Mouse (Mus musculus) adrenal gland (tissue): ENCODE data around the gene Sf3b1.

Experiments used
- intact Hi-C: fragments of 180-260 bp; cut with DNase I; formaldehyde crosslinking; loops from one replicate; pipeline ENCODE4 v1.15.1; 2025

Gene Sf3b1

DNA sequence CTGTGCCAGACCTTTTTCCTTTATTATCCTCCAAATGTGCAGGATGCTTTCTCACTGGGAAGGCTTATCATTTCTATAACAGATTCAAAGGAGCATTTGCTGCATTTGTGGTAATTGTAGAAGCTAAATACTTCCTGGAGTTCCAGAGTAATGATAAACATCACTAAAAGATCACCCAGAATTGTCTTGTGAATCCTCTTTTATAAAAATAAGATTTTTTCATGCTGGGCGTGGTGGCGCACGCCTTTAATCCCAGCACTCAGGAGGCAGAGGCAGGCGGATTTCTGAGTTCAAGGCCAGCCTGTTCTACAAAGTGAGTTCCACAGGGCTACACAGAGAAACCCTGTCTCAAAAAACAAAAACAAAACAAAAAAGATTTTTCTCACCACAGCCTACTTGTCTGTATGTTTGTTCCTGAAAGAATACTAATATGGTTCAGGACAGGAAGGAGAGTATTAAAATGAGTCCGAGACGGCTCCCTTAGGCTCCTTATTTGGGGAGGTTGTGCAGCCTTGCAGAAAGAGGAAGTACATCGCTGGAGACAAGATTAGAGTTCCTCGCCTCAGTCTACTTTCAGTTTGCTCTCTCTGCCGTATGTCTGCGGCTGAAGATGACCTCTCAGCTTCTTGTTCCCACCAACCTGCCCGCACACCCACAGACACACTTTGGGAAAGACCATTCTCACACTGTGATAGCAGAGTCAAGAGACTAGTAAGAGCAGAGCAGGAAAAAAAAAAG lies 1.4 kb upstream of the Sf3b1 start:
- intact Hi-C loops = no loop called here

GRCm38 (mm10) chr1:55027966-55028365 lies 685 bp upstream of the Sf3b1 start:
- intact Hi-C loops = no loop called here

DNA sequence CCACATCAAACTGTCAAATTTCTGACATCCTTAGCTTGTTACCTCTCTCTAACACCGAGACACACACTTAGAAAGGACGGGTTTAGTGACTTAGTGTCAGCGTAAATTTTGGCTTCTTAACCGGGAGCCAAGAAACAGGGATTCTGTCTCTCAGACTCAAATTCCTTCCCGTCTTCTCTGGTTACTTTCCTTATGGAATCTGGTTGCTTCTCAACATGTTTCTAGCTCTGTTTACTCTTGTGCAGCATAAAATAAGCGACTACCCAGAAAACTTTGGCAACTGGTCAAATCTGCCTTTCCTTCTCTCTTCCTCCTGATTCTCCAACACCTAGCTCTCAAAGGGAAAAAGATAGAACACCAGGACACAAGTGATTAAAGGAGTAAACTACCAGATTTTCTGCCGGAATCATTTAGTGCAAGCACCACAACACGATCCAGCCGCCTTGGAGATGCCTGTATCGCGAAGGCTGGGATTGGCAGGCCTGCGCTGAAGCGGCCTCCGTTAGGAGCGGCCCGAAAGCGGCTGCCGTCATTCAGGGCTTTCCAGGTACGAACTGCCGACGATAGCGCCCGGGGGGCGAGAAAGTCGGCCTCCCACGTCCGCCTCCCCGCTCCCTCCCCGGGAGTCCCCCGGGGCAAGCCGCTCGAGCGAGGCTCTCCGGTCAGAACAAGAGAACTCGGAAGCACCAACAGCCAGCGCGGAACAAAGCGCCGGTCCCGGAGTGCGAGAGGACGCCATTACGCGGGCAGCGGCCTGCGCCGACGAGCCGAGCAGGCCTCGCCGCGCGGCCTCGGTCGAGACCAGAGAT lies 633 bp downstream of the Sf3b1 start:
- intact Hi-C loops = no loop called here

GRCm38 (mm10) chr1:55025656-55026430 lies 1.4 kb downstream of the Sf3b1 start:
- intact Hi-C loops = no loop called here

GRCm38 (mm10) chr1:55021907-55022306 lies 5.4 kb downstream of the Sf3b1 start:
- intact Hi-C loops = no loop called here

DNA sequence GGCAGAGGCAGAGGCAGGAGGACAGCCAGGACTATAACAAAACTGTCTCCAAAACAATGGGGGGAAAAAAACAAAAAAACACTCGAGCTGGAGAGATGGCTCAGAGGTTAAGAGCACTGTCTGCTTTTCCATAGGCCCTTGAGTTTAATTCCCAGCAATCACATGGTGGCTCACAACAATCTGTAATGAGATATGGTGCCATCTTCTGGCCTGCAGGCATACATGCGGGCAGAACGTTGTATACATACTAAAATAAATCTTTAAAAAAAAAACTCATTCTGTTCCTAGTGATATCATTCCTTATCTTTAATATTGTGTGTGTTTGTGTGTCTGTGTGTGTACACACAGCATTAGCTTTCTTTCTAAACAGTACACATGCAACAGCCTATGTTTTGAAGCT lies 14.8 kb downstream of the Sf3b1 start:
- intact Hi-C loops = loop anchor here (5.0 kb wide), 1 partner anchor 65 kb away; no protein-coding TSS in a partner anchor

- intact Hi-C loops = loop anchor here (10.0 kb wide), 1 partner anchor 146 kb away; no protein-coding TSS in a partner anchor
Measured at GRCm38 (mm10) chr1:55008313-55008712, 19.0 kb downstream of the Sf3b1 start.

DNA sequence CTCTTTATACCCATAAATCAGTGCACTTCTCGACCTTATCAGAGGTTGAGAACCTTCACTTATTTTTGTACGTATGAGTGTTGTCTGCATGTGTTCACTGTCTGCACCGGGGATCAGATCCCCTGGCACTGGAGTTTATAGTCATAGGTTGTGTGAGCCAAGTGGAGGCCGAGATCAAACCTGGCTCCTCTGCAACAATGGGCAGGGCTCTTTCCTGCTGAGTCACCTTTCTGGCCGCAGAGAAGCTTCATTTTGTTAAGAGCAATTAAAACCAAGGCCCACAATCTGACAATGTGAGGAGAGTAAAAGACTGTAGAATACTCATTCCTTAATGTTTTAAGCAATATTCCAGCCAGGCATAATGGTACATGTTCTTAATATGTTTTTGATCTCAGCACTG lies 33.7 kb downstream of the Sf3b1 start:
- intact Hi-C loops = loop anchor here (5.0 kb wide), 1 partner anchor 89 kb away; no protein-coding TSS in a partner anchor

- intact Hi-C loops = no loop called here
Measured at GRCm38 (mm10) chr1:54986248-54986647, 41.0 kb downstream of the Sf3b1 start.

- intact Hi-C loops = no loop called here
Measured at GRCm38 (mm10) chr1:54985831-54986230, 41.5 kb downstream of the Sf3b1 start.

DNA sequence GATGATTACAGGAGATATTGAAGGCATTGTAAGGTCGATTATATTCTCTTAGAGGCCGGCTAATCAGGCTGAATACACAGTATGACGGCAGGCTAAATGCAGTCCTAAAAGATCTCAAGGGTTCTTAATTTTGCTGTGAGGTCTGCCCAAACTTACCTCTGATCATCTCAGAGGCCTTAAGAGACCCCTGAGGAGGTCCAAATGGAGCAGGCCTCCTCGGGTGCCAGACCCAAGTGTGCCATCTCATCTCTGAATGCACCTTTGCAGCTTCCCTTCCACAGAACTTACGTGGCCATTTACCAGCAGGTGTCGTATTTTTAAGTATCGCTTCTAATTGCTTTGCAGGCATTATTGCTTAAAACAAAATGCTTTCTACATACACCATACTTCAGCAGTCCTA lies 43.1 kb downstream of the Sf3b1 start:
- intact Hi-C loops = loop anchor here (5.0 kb wide), 1 partner anchor 317 kb away; no protein-coding TSS in a partner anchor

GRCm38 (mm10) chr1:54983339-54983738 lies 43.9 kb downstream of the Sf3b1 start:
- intact Hi-C loops = loop anchor here (5.0 kb wide), 1 partner anchor 316 kb away; no protein-coding TSS in a partner anchor

GRCm38 (mm10) chr1:54982636-54983035 lies 44.6 kb downstream of the Sf3b1 start:
- intact Hi-C loops = loop anchor here (5.0 kb wide), 1 partner anchor 315 kb away; no protein-coding TSS in a partner anchor

- intact Hi-C loops = loop anchor here (2.0 kb wide), 1 partner anchor 147 kb away; no protein-coding TSS in a partner anchor
Measured at GRCm38 (mm10) chr1:54979226-54979984, 47.9 kb downstream of the Sf3b1 start.

DNA sequence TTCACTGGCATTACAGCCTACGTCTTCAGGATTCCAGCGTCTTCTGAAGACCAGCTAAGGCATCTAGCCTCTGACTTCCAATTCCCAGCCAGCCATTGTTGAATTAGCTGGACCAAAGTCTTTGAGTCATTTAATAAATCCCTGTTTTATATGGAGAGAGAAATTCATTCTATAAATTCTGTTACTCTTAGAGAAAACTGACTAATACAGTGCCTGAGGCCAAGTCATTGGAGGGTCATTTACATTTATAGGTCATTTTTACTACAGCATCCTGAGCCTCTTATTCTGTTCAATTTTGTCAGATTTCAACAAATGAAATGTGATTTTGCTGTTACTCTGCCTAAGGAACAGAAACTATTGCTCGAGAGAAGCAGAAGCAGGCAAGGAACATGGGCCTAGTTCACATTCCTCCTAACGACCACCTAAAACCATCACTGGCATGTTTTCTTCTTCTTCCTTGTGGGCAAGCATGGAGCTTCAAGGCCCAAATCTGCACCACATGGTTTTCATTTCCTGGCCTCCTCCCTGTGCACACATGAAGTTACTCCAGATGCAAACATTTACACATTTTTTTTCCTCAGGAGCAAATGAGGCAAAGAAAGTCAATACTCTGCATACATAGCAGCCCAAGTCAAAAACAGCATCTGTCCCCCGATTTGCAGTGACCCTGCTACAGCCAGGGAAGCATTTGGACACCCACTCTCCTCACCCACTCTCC lies 55.4 kb downstream of the Sf3b1 start:
- intact Hi-C loops = no loop called here

DNA sequence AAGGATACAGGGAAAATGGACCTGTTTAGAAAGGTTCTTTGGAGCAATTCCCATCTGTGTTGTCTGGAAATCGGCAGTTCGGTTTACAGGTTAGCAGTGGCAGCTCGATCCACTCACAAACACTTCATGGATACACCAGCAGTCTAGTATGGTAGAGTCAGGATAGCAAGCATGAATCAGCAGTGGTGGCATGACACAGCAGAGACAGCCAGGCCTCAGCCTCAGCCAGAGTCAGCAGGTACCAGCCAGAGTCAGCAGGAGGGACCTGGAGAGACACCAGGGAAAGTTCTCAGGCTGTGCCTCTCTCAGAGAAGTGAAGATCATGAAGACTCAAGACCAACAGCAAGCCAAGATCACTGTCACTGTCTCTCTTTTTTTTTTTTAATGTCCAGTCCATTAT lies 60.4 kb downstream of the Sf3b1 start:
- intact Hi-C loops = no loop called here

DNA sequence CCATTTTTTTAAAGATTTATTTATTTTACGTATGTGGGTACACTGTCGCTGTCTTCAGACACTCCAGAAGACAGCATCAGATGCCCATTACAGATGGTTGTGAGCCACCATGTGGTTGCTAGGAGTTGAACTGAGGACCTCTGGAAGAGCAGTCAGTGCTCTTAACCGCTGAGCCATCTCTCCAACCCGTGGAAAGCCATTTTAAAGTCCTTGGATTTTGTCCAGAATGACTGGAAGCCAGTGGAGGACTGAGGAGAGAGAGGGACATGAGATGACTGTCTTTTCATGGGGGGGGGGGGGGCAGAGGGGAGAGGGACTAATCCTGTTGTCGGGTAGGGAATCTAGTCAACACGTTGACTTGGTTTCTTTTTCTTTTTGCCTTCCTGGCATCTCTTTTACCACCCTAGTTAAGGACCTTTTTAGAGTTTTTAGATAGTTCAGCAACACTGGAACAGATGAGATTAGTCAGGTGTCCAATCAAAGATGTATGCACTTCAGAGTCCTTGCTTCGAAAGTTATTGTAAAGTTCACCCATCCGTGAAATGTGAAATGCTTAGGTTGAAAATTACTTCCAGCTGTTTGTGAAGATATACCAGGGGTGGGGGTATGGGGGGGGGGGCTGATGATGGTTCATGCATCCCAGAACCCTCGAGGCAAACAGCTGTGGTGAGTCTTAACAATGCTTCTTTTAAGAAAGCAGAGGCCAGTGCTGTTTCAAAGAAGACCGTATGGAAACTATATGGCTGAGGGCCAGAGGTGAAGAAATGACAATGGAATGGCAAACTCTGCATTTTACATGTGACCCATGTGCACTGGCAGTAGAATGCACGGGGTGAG lies 61.9 kb downstream of the Sf3b1 start:
- intact Hi-C loops = no loop called here

DNA sequence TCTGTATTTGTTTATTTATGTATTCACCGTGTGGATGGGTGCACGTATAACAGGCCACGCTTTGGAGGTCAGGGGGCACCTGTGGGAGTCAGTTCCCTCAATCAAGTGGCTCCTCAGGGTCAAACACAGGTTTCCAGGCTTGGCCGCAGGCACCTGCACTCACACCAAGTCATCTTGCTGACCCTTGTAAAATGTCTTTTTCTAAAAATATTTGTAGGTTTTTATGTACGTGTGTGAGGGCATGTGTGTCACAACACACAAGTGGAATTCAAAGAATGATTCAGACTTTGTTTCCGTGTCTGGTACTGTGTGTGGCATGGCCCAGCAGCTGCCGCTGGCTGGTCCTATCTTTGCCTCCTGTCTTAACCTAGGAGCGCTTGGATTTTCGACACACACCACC lies 65.6 kb downstream of the Sf3b1 start:
- intact Hi-C loops = no loop called here

GRCm38 (mm10) chr1:54960613-54961165 lies 66.6 kb downstream of the Sf3b1 start:
- intact Hi-C loops = no loop called here
